In the genomic region with DNA sequence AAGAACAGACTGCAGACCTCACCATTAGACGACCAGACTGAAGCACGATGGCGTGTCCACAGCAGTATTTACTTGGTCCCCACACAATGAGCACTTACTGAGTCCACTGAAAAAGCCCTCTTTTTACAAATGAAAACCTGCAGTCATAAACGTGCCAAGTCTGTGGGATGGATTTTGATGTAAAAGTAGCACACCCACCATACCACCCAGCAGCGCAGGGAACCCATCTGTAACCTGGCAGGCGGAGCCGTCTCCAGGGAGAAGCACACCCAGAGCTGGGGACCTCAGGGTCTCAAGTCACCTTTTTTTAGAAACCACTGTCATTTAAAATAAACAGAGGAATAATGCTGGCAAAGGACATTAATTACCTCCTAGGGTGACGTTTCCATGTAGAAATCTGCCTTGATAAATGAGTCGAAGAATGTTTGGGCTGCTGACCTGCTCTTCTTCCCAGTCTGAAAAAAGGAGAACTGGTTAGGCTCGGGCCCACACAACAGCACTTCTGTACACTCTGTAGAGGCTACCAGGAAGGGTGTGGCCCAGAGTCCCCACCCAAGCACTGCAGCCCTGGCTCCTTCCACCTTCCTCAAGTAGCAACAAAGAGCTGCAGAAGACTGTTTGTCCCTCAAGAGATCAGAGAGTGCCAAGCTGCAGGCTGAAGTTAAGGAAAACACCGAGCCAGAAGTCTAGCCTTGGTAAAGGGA, we compare ENCODE assay signal across 8 mouse cellular contexts. TPM values are rescaled to one million over a fixed set of nuclear protein-coding genes. Genes with fewer than 3 reads are reported as not detected.
DNase-seq lines count a peak whose midpoint lies in the region; ATAC-seq and TF ChIP-seq lines count a peak whose summit lies in the region.

No protein-coding gene starts in this region.

- DNase-seq in G1E (ENCODE audit: low spot score): peak; percentile 57
- no peak for DNase-seq in cerebellum, postnatal 4 days (ENCODE audit: low spot score in 2 of 2)
- DNase-seq in gastrocnemius, postnatal 36 days: no peak
- DNase-seq in thymus, postnatal 14 days: no peak

- peaks cover 59% of the 10 kb centered on the region for H3K36me3 ChIP-seq in G1E (replicated peaks)
- peaks cover 4% of the 10 kb centered on the region; the same call in 1 of the 2 replicates for H3K36me3 ChIP-seq in intestine, embryonic 16.5 days (ENCODE audit: control insufficient read depth, insufficient read depth, low read length)
- H3K36me3 ChIP-seq in hindbrain, embryonic 16.5 days (ENCODE audit: control insufficient read depth, insufficient read depth, low read length): peaks cover 18% of the 10 kb centered on the region

- peak; percentile 30 for ATAC-seq in CD4-positive, CD25-positive, alpha-beta regulatory T cell, adult 4 months
- peak; percentile 95 for ATAC-seq in G1E (ENCODE audit: extremely low read depth, insufficient number of reproducible peaks, low FRiP score, poor library complexity, severe bottlenecking)
- peak; percentile 55; the same call in 1 of the 2 replicates for ATAC-seq in intestine, embryonic 16.5 days
- ATAC-seq in megakaryocyte, adult 5-6 weeks (ENCODE audit: poor library complexity, severe bottlenecking): peak; percentile 91
- no peak for ATAC-seq in hindbrain, embryonic 16.5 days

- H3K9ac ChIP-seq in intestine, embryonic 16.5 days (ENCODE audit: low read depth, low read length): no peak overlapping the region
- no peak overlapping the region for H3K9ac ChIP-seq in hindbrain, embryonic 16.5 days (ENCODE audit: low read depth, low read length)

- H3K4me3 ChIP-seq in G1E (ENCODE audit: low read depth, low read length): no peak overlapping the region; the same call in 1 of the 2 replicates
- no peak overlapping the region for H3K4me3 ChIP-seq in intestine, embryonic 16.5 days (ENCODE audit: low read length)
- no peak overlapping the region for H3K4me3 ChIP-seq in hindbrain, embryonic 16.5 days (ENCODE audit: low read length)

- WGBS in intestine, embryonic 16.5 days: 77% methylated on average over 11 of the region's 11 CpGs
- 81% methylated on average over 11 of the region's 11 CpGs for WGBS in hindbrain, embryonic 16.5 days

- intact Hi-C loops in gastrocnemius, postnatal 36 days (cut with DNase I): no loop called here

- H3K27ac ChIP-seq in intestine, embryonic 16.5 days (ENCODE audit: low read length): no peak overlapping the region
- no peak overlapping the region for H3K27ac ChIP-seq in hindbrain, embryonic 16.5 days (ENCODE audit: low read depth, low read length)

- no peaks in the 10 kb centered on the region for H3K9me3 ChIP-seq in G1E (replicated peaks)
- H3K9me3 ChIP-seq in intestine, embryonic 16.5 days (ENCODE audit: control insufficient read depth, low read length): no peaks in the 10 kb centered on the region
- no peaks in the 10 kb centered on the region for H3K9me3 ChIP-seq in hindbrain, embryonic 16.5 days (ENCODE audit: control insufficient read depth, low read length)

- peaks cover 37% of the 10 kb centered on the region for H3K4me1 ChIP-seq in G1E (ENCODE audit: insufficient read depth, low read depth, low read length)
- peaks cover 8% of the 10 kb centered on the region for H3K4me1 ChIP-seq in intestine, embryonic 16.5 days (ENCODE audit: control insufficient read depth, insufficient read depth, low read length)
- no peaks in the 10 kb centered on the region for H3K4me1 ChIP-seq in hindbrain, embryonic 16.5 days (ENCODE audit: control insufficient read depth, insufficient read depth, low read depth, low read length)

- no peaks in the 10 kb centered on the region for H3K27me3 ChIP-seq in G1E (ENCODE audit: insufficient read depth, low read length)
- no peaks in the 10 kb centered on the region for H3K27me3 ChIP-seq in intestine, embryonic 16.5 days (replicated peaks; ENCODE audit: control insufficient read depth, insufficient read depth, low read length)
- no peaks in the 10 kb centered on the region for H3K27me3 ChIP-seq in hindbrain, embryonic 16.5 days (replicated peaks; ENCODE audit: control insufficient read depth, insufficient read depth, low read length)

- no peak overlapping the region for H3K4me2 ChIP-seq in intestine, embryonic 16.5 days (ENCODE audit: low read depth, low read length)
- no peak overlapping the region for H3K4me2 ChIP-seq in hindbrain, embryonic 16.5 days (ENCODE audit: low read length)

- TF ChIP-seq CTCF in G1E (IDR thresholded peaks at IDR 0.05; ENCODE audit: low read depth, low read length): no peak

RNA-seq across cellular contexts. Expression of gene Ubl3, which starts 43.5 kb away (rescaled TPM):
- 100 to 1,000 TPM in 1 of 2 experiments, 10 to 100 TPM in 1; 85.9 to 102 TPM for polyA plus RNA-seq in CD4-positive, CD25-positive, alpha-beta regulatory T cell, adult 4 months (2017; shearing (Covaris generic))
- 31.0 and 34.4 TPM in 2 replicates for total RNA-seq in G1E (2014; fragmentation: Nextera tagmentation)
- total RNA-seq in G1E (2017): 36.4 and 38.7 TPM in 2 replicates
- 20.9 and 23.5 TPM in 2 replicates for polyA plus RNA-seq in G1E (2012)
- polyA plus RNA-seq in intestine, embryonic 16.5 days (2015; fragmentation: Nextera tagmentation; extraction: Ambion mirVana): 27.0 and 59.0 TPM in 2 replicates
- total RNA-seq in megakaryocyte, adult 5-6 weeks (2015): 90.4 and 93.3 TPM in 2 replicates
- total RNA-seq in megakaryocyte, adult 5-6 weeks (2017): 122 and 130 TPM in 2 replicates
- polyA plus RNA-seq in hindbrain, embryonic 16.5 days (2015; fragmentation: Nextera tagmentation; extraction: Ambion mirVana): 70.7 and 90.1 TPM in 2 replicates
- 100 to 1,000 TPM; 103 to 116 TPM for total RNA-seq in gastrocnemius, postnatal 36 days (2021)
